Mouse (Mus musculus) limb, embryonic 13.5 days (tissue): Measurements from ENCODE around the gene Rbbp5. TPM values are rescaled to one million over a fixed set of nuclear protein-coding genes. Genes with fewer than 3 reads are reported as not detected.

ENCODE experiments used
- ATAC-seq: fragments of 200-750 bp; cut with Nextera tagmentation; 2 replicates; pipeline ENCODE4 v1.8.0; 2017; ENCODE audit warnings: low read depth, moderate number of reproducible peaks, moderate TSS enrichment; ENCODE audit not compliant: low FRiP score
- H3K27ac ChIP-seq: fragments of 300-500 bp; sonication (generic); 2 replicates; pipeline ENCODE4 v1.5.1; 2015; ENCODE audit warnings: inconsistent platforms, mild to moderate bottlenecking, moderate library complexity
- H3K27me3 ChIP-seq: fragments of 300-500 bp; sonication (generic); 2 replicates; pipeline ENCODE4 v1.6.1; 2015; ENCODE audit warnings: mild to moderate bottlenecking, inconsistent platforms
- H3K36me3 ChIP-seq: fragments of 300-500 bp; sonication (generic); 2 replicates; pipeline ENCODE4 v1.6.1; 2015; ENCODE audit warnings: inconsistent platforms, mild to moderate bottlenecking, moderate library complexity
- H3K4me1 ChIP-seq: fragments of 300-500 bp; sonication (generic); 2 replicates; pipeline ENCODE4 v1.6.1; 2015; ENCODE audit warnings: inconsistent platforms
- H3K4me2 ChIP-seq: fragments of 300-500 bp; sonication (generic); replicated peaks from 2 replicates; pipeline ENCODE4 v1.6.1; 2015; ENCODE audit warnings: inconsistent platforms, mild to moderate bottlenecking, moderate library complexity
- H3K4me3 ChIP-seq: fragments of 300-500 bp; sonication (generic); 2 replicates; pipeline ENCODE4 v1.5.1; 2015; ENCODE audit warnings: moderate library complexity, mild to moderate bottlenecking, inconsistent platforms
- H3K9ac ChIP-seq: fragments of 300-500 bp; sonication (generic); 2 replicates; pipeline ENCODE4 v1.6.1; 2015; ENCODE audit warnings: mild to moderate bottlenecking, inconsistent platforms
- H3K9me3 ChIP-seq: fragments of 300-500 bp; sonication (generic); 2 replicates; pipeline ENCODE4 v1.6.1; 2016; ENCODE audit warnings: inconsistent platforms
- WGBS: fragments of 180-500 bp; shearing (Covaris S2); methylation state at CpG from one replicate; pipeline ENCODE4 v1.1.7; 2015; 5-methylcytosine and 5-hydroxymethylcytosine counted together
- polyA plus RNA-seq: library from polyadenylated mRNA; unstranded; fragments of >200 nt; fragmentation: Nextera tagmentation; extraction: Ambion mirVana; gene quantifications from 2 replicates; pipeline ENCODE4 v1.2.1, GENCODE M21; 2015

Gene Rbbp5
- polyA plus RNA-seq: 51.1 and 55.2 TPM in 2 replicates

- Histone ChIP-seq H3K4me2 (peak within 1 kb of the TSS; percentile 72), H3K27me3 (no peaks in the 10 kb centered on the region), H3K9ac (peak within 1 kb of the TSS; percentile 90), H3K27ac (peak within 1 kb of the TSS; percentile 72; the same call in 1 of the 2 replicates), H3K4me1 (peaks cover 27% of the 10 kb centered on the region), H3K4me3 (peak within 1 kb of the TSS; percentile 87), H3K36me3 (no peaks in the 10 kb centered on the region), H3K9me3 (no peaks in the 10 kb centered on the region)
- peak; percentile 90 for ATAC-seq
- under 1% methylated on average over 43 of the region's 43 CpGs for WGBS
Observed at GRCm38 (mm10) chr1:132476928-132477691, at the start of gene Rbbp5. Rbbp5 (plus strand) TSS chr1:132477365.

DNA sequence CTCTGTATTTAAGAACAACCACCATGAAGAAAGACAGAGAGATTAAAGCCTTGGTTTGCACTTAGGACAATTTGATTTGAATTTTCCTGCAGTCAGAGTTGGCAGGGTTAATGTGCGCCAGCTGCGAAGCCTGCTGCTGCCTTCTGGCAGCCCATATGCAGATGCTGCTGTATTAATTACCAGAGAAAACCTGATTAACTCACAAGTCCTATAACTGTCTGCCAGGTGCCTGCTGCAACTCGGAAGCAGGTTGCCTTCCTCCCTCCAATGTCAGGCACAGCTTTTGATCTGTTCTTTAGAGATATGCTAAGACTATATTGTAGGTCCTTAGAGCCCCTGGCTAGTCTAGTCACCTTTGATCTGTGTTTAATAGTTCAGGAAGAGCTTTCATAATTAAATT is 46.3 kb upstream of the Rbbp5 start:
- no peak overlapping the region for H3K27ac ChIP-seq
- no peak for ATAC-seq
- peaks cover 21% of the 10 kb centered on the region for H3K4me1 ChIP-seq
- H3K4me3 ChIP-seq: no peak overlapping the region
- peaks cover 20% of the 10 kb centered on the region for H3K36me3 ChIP-seq
- 25% methylated on average over 3 of the region's 3 CpGs for WGBS
- no peak overlapping the region for H3K4me2 ChIP-seq
- no peaks in the 10 kb centered on the region for H3K27me3 ChIP-seq
- no peak overlapping the region for H3K9ac ChIP-seq
- no peaks in the 10 kb centered on the region for H3K9me3 ChIP-seq

- H3K27ac ChIP-seq: no peak overlapping the region
Observed at GRCm38 (mm10) chr1:132431716-132432115, 45.4 kb upstream of the Rbbp5 start.

GRCm38 (mm10) chr1:132433349-132433748 is 43.8 kb upstream of the Rbbp5 start:
- Histone ChIP-seq H3K4me1 (peaks cover 21% of the 10 kb centered on the region), H3K9me3 (no peaks in the 10 kb centered on the region), H3K9ac (no peak overlapping the region), H3K4me3 (no peak overlapping the region), H3K36me3 (peaks cover 31% of the 10 kb centered on the region), H3K4me2 (no peak overlapping the region), H3K27ac (no peak overlapping the region), H3K27me3 (no peaks in the 10 kb centered on the region)
- WGBS: 62% methylated on average over 5 of the region's 5 CpGs
- no peak for ATAC-seq

More at GRCm38 (mm10) chr1:132431716-132432115, 45.4 kb upstream of the Rbbp5 start:
- Histone ChIP-seq H3K27me3 (no peaks in the 10 kb centered on the region), H3K9ac (no peak overlapping the region), H3K4me1 (peaks cover 21% of the 10 kb centered on the region), H3K4me2 (no peak overlapping the region), H3K36me3 (peaks cover 29% of the 10 kb centered on the region), H3K4me3 (no peak overlapping the region), H3K9me3 (no peaks in the 10 kb centered on the region)
- no peak for ATAC-seq
- 55% methylated on average over 9 of the region's 9 CpGs for WGBS

GRCm38 (mm10) chr1:132434032-132434431 is 43.1 kb upstream of the Rbbp5 start:
- Histone ChIP-seq H3K4me2 (no peak overlapping the region), H3K9ac (no peak overlapping the region), H3K4me1 (peaks cover 21% of the 10 kb centered on the region), H3K27me3 (no peaks in the 10 kb centered on the region), H3K9me3 (no peaks in the 10 kb centered on the region), H3K27ac (no peak overlapping the region), H3K36me3 (peaks cover 31% of the 10 kb centered on the region), H3K4me3 (no peak overlapping the region)
- WGBS: 90% methylated on average over 12 of the region's 12 CpGs
- no peak for ATAC-seq

- peaks cover 14% of the 10 kb centered on the region for H3K4me1 ChIP-seq
- H3K27me3 ChIP-seq: no peaks in the 10 kb centered on the region
- H3K27ac ChIP-seq: no peak overlapping the region
- H3K36me3 ChIP-seq: peaks cover 53% of the 10 kb centered on the region
- no peak overlapping the region for H3K9ac ChIP-seq
- H3K4me2 ChIP-seq: no peak overlapping the region
- ATAC-seq: no peak
- no peak overlapping the region for H3K4me3 ChIP-seq
- peaks cover 4% of the 10 kb centered on the region; the same call in 1 of the 2 replicates for H3K9me3 ChIP-seq
- 70% methylated on average over 4 of the region's 4 CpGs for WGBS
Observed at GRCm38 (mm10) chr1:132436320-132436958, 40.7 kb upstream of the Rbbp5 start.

DNA sequence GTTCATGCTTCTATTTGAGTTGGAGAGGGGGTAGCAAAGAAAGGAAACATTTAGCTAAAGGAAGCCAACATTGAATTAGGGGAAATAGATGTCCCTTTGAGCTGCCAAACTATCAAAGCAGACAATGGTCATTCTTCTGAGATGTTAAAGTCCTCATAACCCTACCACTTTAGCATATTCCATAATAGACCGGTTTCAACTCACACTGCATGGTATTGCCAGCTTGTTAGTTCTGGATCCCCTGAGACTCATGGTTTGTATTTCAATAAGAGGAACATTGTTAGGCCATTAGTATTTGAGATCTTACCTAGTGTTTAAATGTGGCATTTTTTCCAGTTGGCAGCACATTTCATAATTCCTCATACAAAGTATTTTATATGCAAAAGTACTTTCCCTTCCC is 40.2 kb upstream of the Rbbp5 start:
- no peak overlapping the region for H3K4me2 ChIP-seq
- H3K9ac ChIP-seq: no peak overlapping the region
- peaks cover 9% of the 10 kb centered on the region; the same call in 1 of the 2 replicates for H3K4me1 ChIP-seq
- no peak overlapping the region for H3K27ac ChIP-seq
- H3K4me3 ChIP-seq: no peak overlapping the region
- H3K36me3 ChIP-seq: peaks cover 59% of the 10 kb centered on the region
- H3K9me3 ChIP-seq: peaks cover 4% of the 10 kb centered on the region; the same call in 1 of the 2 replicates
- 74% methylated on average over 1 of the region's 1 CpGs for WGBS
- ATAC-seq: no peak
- no peaks in the 10 kb centered on the region for H3K27me3 ChIP-seq

- Histone ChIP-seq H3K36me3 (peaks cover 63% of the 10 kb centered on the region), H3K9me3 (peaks cover 4% of the 10 kb centered on the region; the same call in 1 of the 2 replicates), H3K4me3 (no peak overlapping the region), H3K4me1 (peaks cover 8% of the 10 kb centered on the region; the same call in 1 of the 2 replicates), H3K27me3 (no peaks in the 10 kb centered on the region), H3K9ac (no peak overlapping the region), H3K27ac (peak overlapping the region; percentile 10; the same call in 1 of the 2 replicates), H3K4me2 (no peak overlapping the region)
- 87% methylated on average over 5 of the region's 5 CpGs for WGBS
- ATAC-seq: no peak
Observed at GRCm38 (mm10) chr1:132437389-132437788, 39.8 kb upstream of the Rbbp5 start.

- WGBS: 77% methylated on average over 1 of the region's 1 CpGs
- H3K36me3 ChIP-seq: peaks cover 69% of the 10 kb centered on the region
- H3K4me2 ChIP-seq: no peak overlapping the region
- ATAC-seq: no peak
- H3K4me1 ChIP-seq: no peaks in the 10 kb centered on the region
- H3K9me3 ChIP-seq: peaks cover 4% of the 10 kb centered on the region; the same call in 1 of the 2 replicates
- no peak overlapping the region for H3K4me3 ChIP-seq
- no peak overlapping the region for H3K27ac ChIP-seq
- H3K9ac ChIP-seq: no peak overlapping the region
- H3K27me3 ChIP-seq: no peaks in the 10 kb centered on the region
Observed at GRCm38 (mm10) chr1:132440896-132441435, 36.2 kb upstream of the Rbbp5 start.

DNA sequence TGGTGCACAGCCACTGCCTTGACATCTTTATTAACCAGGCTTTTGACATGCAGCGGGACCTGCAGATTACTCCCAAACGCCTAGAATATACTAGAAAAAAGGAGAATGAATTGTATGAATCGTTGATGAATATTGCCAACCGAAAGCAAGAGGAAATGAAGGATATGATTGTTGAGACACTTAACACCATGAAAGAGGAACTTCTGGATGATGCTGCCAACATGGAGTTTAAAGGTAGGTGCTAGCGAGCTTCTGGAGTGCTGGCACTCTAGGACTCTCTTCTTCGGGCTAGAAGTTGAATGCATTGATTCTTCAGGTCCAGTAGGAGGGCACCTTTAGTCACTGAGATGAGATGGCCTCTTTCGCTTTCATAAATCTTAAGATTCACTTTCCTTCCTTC is 27.4 kb upstream of the Rbbp5 start:
- H3K4me3 ChIP-seq: no peak overlapping the region
- 92% methylated on average over 7 of the region's 7 CpGs for WGBS
- H3K4me2 ChIP-seq: no peak overlapping the region
- no peaks in the 10 kb centered on the region for H3K27me3 ChIP-seq
- no peak overlapping the region for H3K27ac ChIP-seq
- ATAC-seq: no peak
- H3K9me3 ChIP-seq: no peaks in the 10 kb centered on the region
- H3K36me3 ChIP-seq: peaks cover 77% of the 10 kb centered on the region
- no peaks in the 10 kb centered on the region for H3K4me1 ChIP-seq
- no peak overlapping the region for H3K9ac ChIP-seq

DNA sequence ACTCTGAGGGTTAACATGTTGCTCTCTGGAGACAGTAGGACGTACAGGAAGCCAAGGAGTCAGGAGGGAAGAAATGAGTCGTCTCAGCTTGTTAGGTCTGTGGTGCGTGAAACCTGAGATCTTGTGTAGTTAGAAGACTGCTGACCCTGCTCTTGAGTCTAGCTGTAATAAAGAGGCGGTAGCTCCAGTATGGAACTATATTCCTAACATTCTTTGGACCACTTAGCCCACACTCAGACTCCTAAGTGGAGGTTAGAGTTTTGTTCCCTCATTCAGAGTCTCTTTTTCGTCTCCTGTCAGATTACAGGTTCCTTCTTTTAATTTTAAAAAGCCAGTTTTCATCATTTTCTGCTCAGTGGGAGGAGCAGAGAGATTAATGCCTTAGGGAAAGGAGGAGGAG is 12.5 kb upstream of the Rbbp5 start:
- Histone ChIP-seq H3K9me3 (no peaks in the 10 kb centered on the region), H3K27ac (no peak overlapping the region), H3K36me3 (peaks cover 72% of the 10 kb centered on the region), H3K4me3 (no peak overlapping the region), H3K9ac (no peak overlapping the region), H3K4me1 (0 out of 2 replicates have a peak, but pooled peaks cover 4% of the 10 kb centered on the region), H3K27me3 (no peaks in the 10 kb centered on the region), H3K4me2 (no peak overlapping the region)
- 52% methylated on average over 5 of the region's 5 CpGs for WGBS
- no peak for ATAC-seq

- Histone ChIP-seq H3K36me3 (peaks cover 32% of the 10 kb centered on the region), H3K4me1 (0 out of 2 replicates have a peak, but pooled peaks cover 4% of the 10 kb centered on the region), H3K27me3 (no peaks in the 10 kb centered on the region), H3K4me3 (no peak overlapping the region), H3K9ac (no peak overlapping the region), H3K27ac (no peak overlapping the region), H3K4me2 (no peak overlapping the region), H3K9me3 (no peaks in the 10 kb centered on the region)
- 0 out of 2 replicates have a peak, but pooled peaks have one; percentile 24 for ATAC-seq
Observed at GRCm38 (mm10) chr1:132468926-132469325, 8.2 kb upstream of the Rbbp5 start.
